Mouse (Mus musculus) limb, embryonic 11.5 days (tissue): ENCODE data around the gene Tnfaip8l2. TPM values are rescaled to one million over a fixed set of nuclear protein-coding genes. Genes with fewer than 3 reads are reported as not detected.

Source experiments
- ATAC-seq: fragments of 200-750 bp; cut with Nextera tagmentation; 2 replicates; pipeline ENCODE4 v1.8.0; 2017; ENCODE audit warnings: low read depth; ENCODE audit not compliant: insufficient number of reproducible peaks, low FRiP score, low TSS enrichment
- DNase-seq: peaks from one replicate; pipeline ENCODE4 v3.0.0-alpha.2; 2015; ENCODE audit warnings: low spot score
- H3K27ac ChIP-seq: fragments of 300-500 bp; sonication (generic); replicated peaks from 2 replicates; pipeline ENCODE4 v1.5.1; 2014; ENCODE audit warnings: low read depth, mild to moderate bottlenecking, low read length
- H3K27me3 ChIP-seq: fragments of 300-500 bp; sonication (generic); 2 replicates; pipeline ENCODE4 v1.6.1; 2014; ENCODE audit warnings: mild to moderate bottlenecking, low read length, mixed read lengths; ENCODE audit not compliant: control insufficient read depth, insufficient read depth
- H3K36me3 ChIP-seq: fragments of 300-500 bp; sonication (generic); 2 replicates; pipeline ENCODE4 v1.6.1; 2014; ENCODE audit warnings: mild to moderate bottlenecking, low read length, moderate library complexity, mixed read lengths; ENCODE audit not compliant: control insufficient read depth, insufficient read depth
- H3K4me1 ChIP-seq: fragments of 300-500 bp; sonication (generic); 2 replicates; pipeline ENCODE4 v1.6.1; 2014; ENCODE audit warnings: low read length, mixed read lengths; ENCODE audit not compliant: control insufficient read depth, insufficient read depth
- H3K4me2 ChIP-seq: fragments of 300-500 bp; sonication (generic); 2 replicates; pipeline ENCODE4 v1.6.1; 2014; ENCODE audit warnings: low read depth, mild to moderate bottlenecking, moderate library complexity; ENCODE audit not compliant: severe bottlenecking
- H3K4me3 ChIP-seq: fragments of 300-500 bp; sonication (generic); 2 replicates; pipeline ENCODE4 v1.5.1; 2014; ENCODE audit warnings: low read depth, low read length
- H3K9ac ChIP-seq: fragments of 300-500 bp; sonication (generic); 2 replicates; pipeline ENCODE4 v1.6.1; 2014; ENCODE audit warnings: mild to moderate bottlenecking, low read length
- H3K9me3 ChIP-seq: fragments of 300-500 bp; sonication (generic); 2 replicates; pipeline ENCODE4 v1.6.1; 2016; ENCODE audit warnings: low read length; ENCODE audit not compliant: control insufficient read depth
- WGBS: fragments of 180-500 bp; shearing (Covaris S2); extraction: QIAGEN DNeasy Blood & Tissue Kit; methylation state at CpG from one replicate; pipeline ENCODE4 v1.1.7; 2014; 5-methylcytosine and 5-hydroxymethylcytosine counted together
- microRNA-seq: library from miRNA; unstranded; fragments of <30 nt; microRNA quantifications from one replicate; pipeline ENCODE4, GENCODE M21; 2016
- polyA plus RNA-seq: library from polyadenylated mRNA; unstranded; fragments of >200 nt; fragmentation: Nextera tagmentation; extraction: Ambion mirVana; gene quantifications from 2 replicates; pipeline ENCODE4 v1.2.1, GENCODE M21; 2014

The Tnfaip8l2 gene
- polyA plus RNA-seq, 1 experiment from 2014 or later: 1.6 TPM

GRCm38 (mm10) chr3:95105586-95106337 is 36.4 kb downstream of the Tnfaip8l2 start:
- Histone ChIP-seq H3K9me3 (no peaks in the 10 kb centered on the region), H3K4me3 (peak overlapping the region; percentile 97), H3K27ac (peak overlapping the region; percentile 56; the same call in 1 of the 2 replicates), H3K4me1 (peaks cover 7% of the 10 kb centered on the region), H3K4me2 (peak overlapping the region; percentile 83), H3K27me3 (no peaks in the 10 kb centered on the region), H3K36me3 (no peaks in the 10 kb centered on the region), H3K9ac (peak overlapping the region; percentile 91)
- DNase-seq: no peak
- under 1% methylated on average over 16 of the region's 16 CpGs for WGBS
- peak; percentile 22; the same call in 1 of the 2 replicates for ATAC-seq

DNA sequence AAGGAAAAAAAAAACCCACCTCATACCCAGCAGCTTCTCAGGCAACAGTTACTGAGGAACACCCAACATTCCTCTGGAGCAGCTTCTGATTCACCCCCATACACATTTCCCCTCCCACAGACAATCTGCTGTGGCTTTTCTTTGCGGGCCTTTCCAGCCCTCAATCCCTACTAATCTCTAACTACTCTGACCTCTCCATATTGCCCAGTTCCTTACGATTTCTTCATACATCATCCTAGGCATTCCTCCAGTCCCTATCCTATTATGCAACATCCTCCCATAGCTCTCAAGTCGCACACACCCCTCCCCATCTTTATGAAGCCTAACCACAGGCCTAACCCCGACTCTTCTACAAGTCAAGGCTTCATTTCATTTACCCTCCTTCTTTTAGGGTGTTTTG is 37.0 kb downstream of the Tnfaip8l2 start:
- peaks cover 7% of the 10 kb centered on the region for H3K4me1 ChIP-seq
- ATAC-seq: no peak
- peak overlapping the region; percentile 91; the same call in 1 of the 2 replicates for H3K9ac ChIP-seq
- peak overlapping the region; percentile 97 for H3K4me3 ChIP-seq
- peak overlapping the region; percentile 83 for H3K4me2 ChIP-seq
- no peak for DNase-seq
- no peaks in the 10 kb centered on the region for H3K36me3 ChIP-seq
- WGBS: 75% methylated on average over 4 of the region's 4 CpGs
- no peaks in the 10 kb centered on the region for H3K9me3 ChIP-seq
- no peaks in the 10 kb centered on the region for H3K27me3 ChIP-seq
- H3K27ac ChIP-seq: no peak overlapping the region

DNA sequence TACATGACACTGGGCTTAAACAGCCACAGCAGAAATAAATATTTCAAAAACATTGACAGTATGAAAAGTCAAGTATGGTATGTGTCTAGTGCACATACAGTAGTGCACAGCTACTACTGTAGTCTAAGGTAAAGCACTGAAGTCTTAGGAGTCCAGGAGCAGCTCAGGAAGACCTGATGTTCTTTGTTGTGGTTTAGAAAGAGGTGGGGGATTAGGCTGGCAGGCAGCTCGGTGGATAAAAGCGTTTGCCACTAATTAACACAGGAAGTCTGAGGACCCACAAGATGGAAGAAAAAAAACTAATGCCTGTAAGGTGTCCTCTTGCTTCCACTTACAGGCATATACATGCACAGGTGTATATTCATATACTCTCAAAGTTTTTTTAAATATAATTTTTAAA is 41.3 kb downstream of the Tnfaip8l2 start:
- WGBS: 23% methylated on average over 2 of the region's 2 CpGs
- Histone ChIP-seq H3K4me2 (no peak overlapping the region), H3K4me1 (peaks cover 7% of the 10 kb centered on the region), H3K27ac (no peak overlapping the region), H3K9ac (no peak overlapping the region), H3K27me3 (no peaks in the 10 kb centered on the region), H3K4me3 (no peak overlapping the region), H3K36me3 (peaks cover 2% of the 10 kb centered on the region; the same call in 1 of the 2 replicates), H3K9me3 (no peaks in the 10 kb centered on the region)
- DNase-seq (no peak), ATAC-seq (no peak)

Small RNA genes within 50 kb of the gene (microRNA-seq; reads per million reads assigned to microRNA genes)
- gene Mir8099-1: not detected

Other genes with a start within 250 kb of the Tnfaip8l2 start
- gene Selenbp1, start 209.3 kb downstream of the Tnfaip8l2 start, polyA plus RNA-seq: 17.2 and 17.6 TPM in 2 replicates
- gene Rfx5, start 188.3 kb downstream of the Tnfaip8l2 start, polyA plus RNA-seq: 13.3 and 13.7 TPM in 2 replicates
- 25.0 and 28.0 TPM in 2 replicates for gene Pi4kb, start 167.6 kb downstream of the Tnfaip8l2 start, polyA plus RNA-seq
- 28.5 and 33.5 TPM in 2 replicates for gene Zfp687, start 126.9 kb downstream of the Tnfaip8l2 start, polyA plus RNA-seq
- 331 and 340 TPM in 2 replicates for gene Psmd4, start 99.7 kb downstream of the Tnfaip8l2 start, polyA plus RNA-seq
- 15.4 and 17.3 TPM in 2 replicates for gene Pip5k1a, start 35.4 kb downstream of the Tnfaip8l2 start, polyA plus RNA-seq
- 254 and 281 TPM in 2 replicates for gene Vps72, start 31.3 kb downstream of the Tnfaip8l2 start, polyA plus RNA-seq
- gene Tmod4, start 17.9 kb downstream of the Tnfaip8l2 start, polyA plus RNA-seq: 0.72 and 0.88 TPM in 2 replicates
- gene Scnm1, start 8.3 kb downstream of the Tnfaip8l2 start, polyA plus RNA-seq: 67.7 and 76.8 TPM in 2 replicates
- 12.8 and 13.3 TPM in 2 replicates for gene Lysmd1, start 8.3 kb downstream of the Tnfaip8l2 start, polyA plus RNA-seq
- 12.8 and 15.2 TPM in 2 replicates for gene Sema6c, start 18.1 kb upstream of the Tnfaip8l2 start, polyA plus RNA-seq
- 8.7 and 8.9 TPM in 2 replicates for gene Gabpb2, start 75.6 kb upstream of the Tnfaip8l2 start, polyA plus RNA-seq
- gene Cdc42se1, start 86.4 kb upstream of the Tnfaip8l2 start, polyA plus RNA-seq: 80.1 and 89.6 TPM in 2 replicates
- 14.8 and 18.2 TPM in 2 replicates for gene Mllt11, start 89.8 kb upstream of the Tnfaip8l2 start, polyA plus RNA-seq
- gene Gm128, start 99.2 kb upstream of the Tnfaip8l2 start, polyA plus RNA-seq: 0.53 and 0.82 TPM in 2 replicates
- 1.1 and 1.6 TPM in 2 replicates for gene Bnipl, start 108.8 kb upstream of the Tnfaip8l2 start, polyA plus RNA-seq
- gene Mindy1, start 139.0 kb upstream of the Tnfaip8l2 start, polyA plus RNA-seq: 34.9 and 35.4 TPM in 2 replicates
- 26.8 and 27.6 TPM in 2 replicates for gene Prune1, start 139.7 kb upstream of the Tnfaip8l2 start, polyA plus RNA-seq
- 1.6 and 1.8 TPM in 2 replicates for gene Anxa9, start 164.8 kb upstream of the Tnfaip8l2 start, polyA plus RNA-seq
- 132 and 138 TPM in 2 replicates for gene Cers2, start 172.4 kb upstream of the Tnfaip8l2 start, polyA plus RNA-seq
- gene Setdb1, start 214.8 kb upstream of the Tnfaip8l2 start, polyA plus RNA-seq: 62.3 and 67.8 TPM in 2 replicates